Mouse (Mus musculus) G1E (cell line): Measurements from ENCODE around the gene Lrp2bp.

ENCODE experiments used
- CTCF ChIP-seq: IDR thresholded peaks from 2 replicates; pipeline ENCODE4 v1.5.1; 2012; ENCODE audit warnings: low read depth, low read length, inconsistent platforms, mixed read lengths
- GATA1 ChIP-seq: IDR thresholded peaks from 2 replicates; pipeline ENCODE4 v1.6.1; 2012; ENCODE audit warnings: borderline replicate concordance, low read length, inconsistent platforms, mixed read lengths
- GATA2 ChIP-seq: IDR thresholded peaks from 2 replicates; pipeline ENCODE4 v1.6.1; 2012; ENCODE audit warnings: low read depth, low read length, inconsistent platforms, borderline replicate concordance
- TAL1 ChIP-seq: conservative IDR thresholded peaks from 2 replicates; pipeline ENCODE4 v1.6.1; 2012; ENCODE audit warnings: low read depth, low read length, inconsistent platforms, mixed read lengths

- TF ChIP-seq CTCF = no peak
- no peak for TF ChIP-seq GATA1
- TF ChIP-seq GATA2 = no peak
- TF ChIP-seq TAL1 = no peak
These were observed 74.5 kb downstream of the Lrp2bp start for GRCm38 (mm10) chr8:46073540-46074140.
